Mouse (Mus musculus) monocyte, adult 2 months (primary cell): Measurements from ENCODE around the gene Dnajb3.
"Not testable (repeated sequence)": the region's sequence is repeated elsewhere in the genome, so short reads cannot be mapped to it uniquely, and the experiment has no call there.

Experiments used
- DNase-seq, 2 experiments: peaks; one replicate each; pipeline ENCODE4 v3.0.0; 2022; ENCODE audit warnings: low spot score in 2 of 2, low read depth in 1 of 2

The Dnajb3 gene

GRCm38 (mm10) chr1:88215466-88216380 lies 10.1 kb upstream of the Dnajb3 start:
- no peak for DNase-seq

GRCm38 (mm10) chr1:88214462-88214952 lies 8.9 kb upstream of the Dnajb3 start:
- DNase-seq, result no peak

GRCm38 (mm10) chr1:88213766-88214461 lies 8.3 kb upstream of the Dnajb3 start:
- DNase-seq, result no peak

GRCm38 (mm10) chr1:88213061-88213460 lies 7.5 kb upstream of the Dnajb3 start:
- no peak for DNase-seq

GRCm38 (mm10) chr1:88212341-88213045 lies 6.9 kb upstream of the Dnajb3 start:
- DNase-seq, result no peak

- no peak for DNase-seq
Observed at GRCm38 (mm10) chr1:88211812-88212211, 6.2 kb upstream of the Dnajb3 start, which contains the start of gene Ugt1a1. Gene Ugt1a1, plus strand, starts transcription at chr1:88211959.

- DNase-seq, result no peak
Observed at GRCm38 (mm10) chr1:88206843-88207479, 1.4 kb upstream of the Dnajb3 start.

- no peak for DNase-seq
Observed at GRCm38 (mm10) chr1:88200456-88200855, 5.1 kb downstream of the Dnajb3 start, which contains the start of gene Ugt1a2. Gene Ugt1a2, plus strand, starts transcription at chr1:88200601.

- no peak for DNase-seq
Observed at GRCm38 (mm10) chr1:88199996-88200395, 5.6 kb downstream of the Dnajb3 start.

- DNase-seq, result no peak
Observed at GRCm38 (mm10) chr1:88197443-88197842, 8.1 kb downstream of the Dnajb3 start.

GRCm38 (mm10) chr1:88195687-88196086 lies 9.9 kb downstream of the Dnajb3 start:
- DNase-seq, result no peak

GRCm38 (mm10) chr1:88192136-88192535 lies 13.4 kb downstream of the Dnajb3 start:
- no peak for DNase-seq

- DNase-seq, result no peak
Observed at GRCm38 (mm10) chr1:88186325-88186935, 19.2 kb downstream of the Dnajb3 start.

- DNase-seq, result no peak
Observed at GRCm38 (mm10) chr1:88179657-88180056, 25.9 kb downstream of the Dnajb3 start.

GRCm38 (mm10) chr1:88172190-88172589 lies 33.4 kb downstream of the Dnajb3 start:
- DNase-seq, result not testable (repeated sequence)

GRCm38 (mm10) chr1:88165711-88166110 lies 39.9 kb downstream of the Dnajb3 start, which contains the start of gene Ugt1a5:
Gene Ugt1a5, plus strand, starts transcription at chr1:88166012.
- no peak for DNase-seq

GRCm38 (mm10) chr1:88158430-88158829 lies 47.2 kb downstream of the Dnajb3 start:
- DNase-seq, result no peak
